Mouse (Mus musculus) embryonic facial prominence, embryonic 13.5 days (tissue): ENCODE data around the gene Nr1i3. TPM values are rescaled to one million over a fixed set of nuclear protein-coding genes. Genes with fewer than 3 reads are reported as not detected.

ENCODE experiments used
- ATAC-seq: fragments of 200-750 bp; cut with Nextera tagmentation; 2 replicates; pipeline ENCODE4 v1.8.0; 2017; ENCODE audit warnings: low read depth; ENCODE audit not compliant: insufficient number of reproducible peaks, insufficient read depth, low FRiP score, low TSS enrichment
- H3K27ac ChIP-seq: fragments of 300-500 bp; sonication (generic); 2 replicates; pipeline ENCODE4 v1.5.1; 2015; ENCODE audit warnings: moderate library complexity, mild to moderate bottlenecking, inconsistent platforms
- H3K27me3 ChIP-seq: fragments of 300-500 bp; sonication (generic); 2 replicates; pipeline ENCODE4 v1.6.1; 2015; ENCODE audit warnings: mild to moderate bottlenecking, inconsistent platforms
- H3K36me3 ChIP-seq: fragments of 300-500 bp; sonication (generic); 2 replicates; pipeline ENCODE4 v1.6.1; 2015; ENCODE audit warnings: mild to moderate bottlenecking, inconsistent platforms
- H3K4me1 ChIP-seq: fragments of 300-500 bp; sonication (generic); 2 replicates; pipeline ENCODE4 v1.6.1; 2015; ENCODE audit warnings: inconsistent platforms
- H3K4me2 ChIP-seq: fragments of 300-500 bp; sonication (generic); 2 replicates; pipeline ENCODE4 v1.6.1; 2015; ENCODE audit warnings: moderate library complexity, mild to moderate bottlenecking, inconsistent platforms
- H3K4me3 ChIP-seq: fragments of 300-500 bp; sonication (generic); 2 replicates; pipeline ENCODE4 v1.5.1; 2015; ENCODE audit warnings: mild to moderate bottlenecking, inconsistent platforms
- H3K9ac ChIP-seq: fragments of 300-500 bp; sonication (generic); 2 replicates; pipeline ENCODE4 v1.6.1; 2015; ENCODE audit warnings: mild to moderate bottlenecking, inconsistent platforms
- H3K9me3 ChIP-seq: fragments of 300-500 bp; sonication (generic); 2 replicates; pipeline ENCODE4 v1.6.1; 2016; ENCODE audit warnings: inconsistent platforms
- WGBS: fragments of 180-500 bp; shearing (Covaris S2); methylation state at CpG from one replicate; pipeline ENCODE4 v1.1.7; 2015; ENCODE audit warnings: mixed read lengths; 5-methylcytosine and 5-hydroxymethylcytosine counted together
- polyA plus RNA-seq: library from polyadenylated mRNA; unstranded; fragments of >200 nt; fragmentation: Nextera tagmentation; extraction: Ambion mirVana; gene quantifications from 2 replicates; pipeline ENCODE4 v1.2.1, GENCODE M21; 2015

Gene Nr1i3
- polyA plus RNA-seq, 1 experiment from 2014 or later = 0.10 TPM

DNA sequence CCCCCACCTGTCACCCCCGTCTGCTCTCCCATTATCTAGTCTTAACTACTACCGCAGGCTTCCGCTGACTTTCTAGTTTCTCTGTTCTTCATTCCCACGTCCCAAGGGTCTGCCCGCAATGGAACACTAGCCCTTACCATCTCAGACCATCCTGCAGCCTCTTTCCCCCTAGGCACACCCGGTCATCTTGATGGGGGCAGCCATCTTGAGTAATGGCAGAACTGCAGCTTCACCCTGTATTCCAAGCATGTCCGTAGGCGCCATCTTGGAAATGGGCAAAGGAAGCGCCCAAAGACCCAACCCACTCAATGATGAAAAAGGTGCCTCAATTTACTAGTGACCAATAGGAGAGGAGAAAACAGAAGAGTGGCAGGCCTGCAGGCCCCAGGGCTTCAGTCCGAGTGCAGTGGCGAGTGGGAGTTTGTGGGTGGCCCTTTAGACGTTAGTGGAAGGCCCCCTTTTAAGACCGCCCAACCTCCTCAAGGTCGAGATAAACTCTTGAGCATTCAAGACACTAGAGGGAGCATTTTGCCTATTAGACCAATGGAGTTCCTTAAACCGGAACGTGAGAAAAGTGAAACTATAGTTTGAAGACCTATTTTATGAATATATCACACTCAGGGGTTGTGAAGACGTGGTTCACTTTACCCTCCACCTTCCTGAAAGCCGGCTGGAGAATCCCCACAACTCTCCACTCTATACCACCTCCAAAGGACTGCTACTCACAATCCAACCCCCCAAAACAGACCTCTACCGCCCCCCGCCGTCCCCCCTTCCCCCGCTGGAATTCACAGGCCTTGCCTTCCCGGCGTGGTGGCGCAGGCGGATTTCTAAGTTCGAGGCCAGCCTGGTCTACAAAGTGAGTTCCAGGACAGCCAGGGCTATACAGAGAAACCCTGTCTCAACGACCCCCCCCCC, 8.7 kb downstream of the Nr1i3 start, which contains the start of gene Tomm40l:
Gene Tomm40l (minus strand): TSS at position 277 of the 918 bp plus-strand sequence.
- no peaks in the 10 kb centered on the region for H3K27me3 ChIP-seq
- peaks cover 23% of the 10 kb centered on the region for H3K36me3 ChIP-seq
- peak within 1 kb of the TSS; percentile 72 for H3K4me3 ChIP-seq
- peak within 1 kb of the TSS; percentile 89 for H3K4me2 ChIP-seq
- 2% methylated on average over 28 of the region's 28 CpGs for WGBS
- peak within 1 kb of the TSS; percentile 89 for H3K27ac ChIP-seq
- ATAC-seq = peak; percentile 98
- no peaks in the 10 kb centered on the region for H3K9me3 ChIP-seq
- peak within 1 kb of the TSS; percentile 68 for H3K9ac ChIP-seq
- H3K4me1 ChIP-seq = peaks cover 13% of the 10 kb centered on the region

GRCm38 (mm10) chr1:171223168-171223567, 9.4 kb downstream of the Nr1i3 start:
- H3K9ac ChIP-seq = peak overlapping the region; percentile 60

GRCm38 (mm10) chr1:171223796-171224195, 10.0 kb downstream of the Nr1i3 start:
- WGBS = 81% methylated on average over 2 of the region's 2 CpGs
- peaks cover 14% of the 10 kb centered on the region for H3K36me3 ChIP-seq
- H3K27me3 ChIP-seq = no peaks in the 10 kb centered on the region
- peaks cover 13% of the 10 kb centered on the region for H3K4me1 ChIP-seq
- H3K4me2 ChIP-seq = no peak overlapping the region
- no peak overlapping the region for H3K4me3 ChIP-seq
- no peak overlapping the region for H3K9ac ChIP-seq
- ATAC-seq = no peak
- H3K9me3 ChIP-seq = no peaks in the 10 kb centered on the region
- H3K27ac ChIP-seq = no peak overlapping the region

More at GRCm38 (mm10) chr1:171223168-171223567, 9.4 kb downstream of the Nr1i3 start:
- Histone ChIP-seq H3K4me1 (peaks cover 13% of the 10 kb centered on the region), H3K27me3 (no peaks in the 10 kb centered on the region), H3K4me2 (peak overlapping the region; percentile 50), H3K4me3 (peak overlapping the region; percentile 72), H3K9me3 (no peaks in the 10 kb centered on the region), H3K27ac (peak overlapping the region; percentile 89), H3K36me3 (peaks cover 20% of the 10 kb centered on the region)
- WGBS = 82% methylated on average over 6 of the region's 6 CpGs
- ATAC-seq = no peak

DNA sequence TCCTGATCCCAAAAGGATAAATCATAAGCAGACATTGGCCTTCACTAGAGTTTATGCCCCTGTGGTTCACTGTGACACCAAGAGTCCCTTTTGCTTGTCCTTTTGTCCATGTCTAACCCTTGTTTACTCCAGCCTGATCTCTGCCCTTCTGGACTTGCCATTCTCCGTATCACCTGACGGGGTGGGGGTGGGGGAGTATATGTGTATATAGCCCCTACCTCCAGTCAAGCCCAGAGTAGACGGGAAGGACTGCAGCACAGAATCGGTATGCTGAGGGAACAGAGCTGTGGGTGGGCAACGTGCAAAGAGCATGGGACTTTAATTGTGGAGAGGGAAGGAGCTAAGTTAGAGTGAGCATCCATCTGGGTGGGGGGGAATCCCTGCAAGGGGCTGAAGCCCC, 11.1 kb downstream of the Nr1i3 start, which contains the start of gene Apoa2:
Gene Apoa2 (plus strand): TSS at position 198 of the 400 bp plus-strand sequence.
- Histone ChIP-seq H3K4me1 (peaks cover 14% of the 10 kb centered on the region), H3K36me3 (peaks cover 4% of the 10 kb centered on the region), H3K9me3 (no peaks in the 10 kb centered on the region), H3K4me2 (no peak within 1 kb of the TSS), H3K27ac (no peak within 1 kb of the TSS), H3K27me3 (no peaks in the 10 kb centered on the region), H3K4me3 (no peak within 1 kb of the TSS), H3K9ac (no peak within 1 kb of the TSS)
- WGBS = 68% methylated on average over 5 of the region's 5 CpGs
- no peak for ATAC-seq

DNA sequence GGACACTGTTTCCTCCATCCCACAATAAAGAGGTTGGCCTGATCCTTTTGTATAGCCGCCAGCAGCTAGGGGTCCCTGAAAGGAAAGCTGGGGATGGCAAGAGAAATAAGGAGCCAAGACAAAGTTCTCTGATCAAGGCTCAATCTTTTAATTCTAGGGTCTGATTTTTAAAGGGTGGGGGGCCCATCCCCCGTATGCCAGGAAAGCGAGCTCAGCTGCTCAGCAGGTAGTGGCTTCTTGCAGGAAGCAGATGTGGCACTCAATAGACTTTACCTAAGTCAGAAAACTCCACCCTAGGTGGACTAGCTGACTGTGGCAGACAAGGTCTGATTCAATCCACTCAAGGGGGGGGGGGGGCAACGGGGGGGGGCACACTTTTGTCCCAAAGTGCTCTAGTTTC, 13.0 kb downstream of the Nr1i3 start:
- H3K4me3 ChIP-seq = no peak overlapping the region
- no peak overlapping the region; the same call in 1 of the 2 replicates for H3K27ac ChIP-seq
- no peaks in the 10 kb centered on the region for H3K9me3 ChIP-seq
- no peak overlapping the region for H3K9ac ChIP-seq
- ATAC-seq = no peak
- peaks cover 11% of the 10 kb centered on the region for H3K4me1 ChIP-seq
- no peak overlapping the region for H3K4me2 ChIP-seq
- H3K36me3 ChIP-seq = no peaks in the 10 kb centered on the region
- WGBS = 58% methylated on average over 4 of the region's 4 CpGs
- no peaks in the 10 kb centered on the region for H3K27me3 ChIP-seq

DNA sequence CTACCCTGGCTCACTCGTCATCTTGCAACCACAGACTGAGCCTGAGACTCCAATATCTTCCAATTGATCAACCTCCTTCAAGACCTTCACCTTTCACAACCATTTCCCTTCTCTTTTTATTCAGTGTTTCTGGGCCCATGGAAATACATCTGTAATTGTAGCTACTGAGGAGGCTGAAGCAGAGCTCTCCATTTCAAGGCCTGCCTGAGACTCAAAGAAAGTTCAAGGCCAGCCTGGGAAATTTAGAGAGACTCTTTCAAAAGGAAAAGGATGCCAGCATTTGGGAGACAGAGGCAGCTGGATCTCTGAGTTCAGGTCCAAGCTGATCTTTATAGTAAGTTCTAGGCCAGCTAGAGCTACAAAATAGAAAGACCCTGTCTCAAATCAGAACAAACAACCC, 14.1 kb downstream of the Nr1i3 start:
- H3K36me3 ChIP-seq = no peaks in the 10 kb centered on the region
- H3K4me1 ChIP-seq = peaks cover 10% of the 10 kb centered on the region
- no peaks in the 10 kb centered on the region for H3K9me3 ChIP-seq
- no peak overlapping the region for H3K4me3 ChIP-seq
- H3K27ac ChIP-seq = no peak overlapping the region
- H3K9ac ChIP-seq = no peak overlapping the region
- H3K27me3 ChIP-seq = no peaks in the 10 kb centered on the region
- H3K4me2 ChIP-seq = no peak overlapping the region
- no peak for ATAC-seq
- WGBS = 69% methylated on average over 1 of the region's 1 CpGs

GRCm38 (mm10) chr1:171229750-171230149, 16.0 kb downstream of the Nr1i3 start:
- WGBS = 35% methylated on average over 6 of the region's 6 CpGs
- ATAC-seq = no peak
- Histone ChIP-seq H3K27me3 (no peaks in the 10 kb centered on the region), H3K27ac (no peak overlapping the region), H3K4me2 (no peak overlapping the region), H3K4me3 (no peak overlapping the region), H3K4me1 (peaks cover 10% of the 10 kb centered on the region), H3K9me3 (no peaks in the 10 kb centered on the region), H3K9ac (no peak overlapping the region), H3K36me3 (peaks cover 18% of the 10 kb centered on the region)

- ATAC-seq = no peak
- peaks cover 23% of the 10 kb centered on the region for H3K36me3 ChIP-seq
- H3K27ac ChIP-seq = no peak overlapping the region
- H3K4me1 ChIP-seq = peaks cover 10% of the 10 kb centered on the region
- H3K27me3 ChIP-seq = no peaks in the 10 kb centered on the region
- no peaks in the 10 kb centered on the region for H3K9me3 ChIP-seq
- H3K9ac ChIP-seq = no peak overlapping the region
- H3K4me2 ChIP-seq = no peak overlapping the region
- 27% methylated on average over 3 of the region's 3 CpGs for WGBS
- no peak overlapping the region for H3K4me3 ChIP-seq
Measured at GRCm38 (mm10) chr1:171230215-171230614, 16.4 kb downstream of the Nr1i3 start.

DNA sequence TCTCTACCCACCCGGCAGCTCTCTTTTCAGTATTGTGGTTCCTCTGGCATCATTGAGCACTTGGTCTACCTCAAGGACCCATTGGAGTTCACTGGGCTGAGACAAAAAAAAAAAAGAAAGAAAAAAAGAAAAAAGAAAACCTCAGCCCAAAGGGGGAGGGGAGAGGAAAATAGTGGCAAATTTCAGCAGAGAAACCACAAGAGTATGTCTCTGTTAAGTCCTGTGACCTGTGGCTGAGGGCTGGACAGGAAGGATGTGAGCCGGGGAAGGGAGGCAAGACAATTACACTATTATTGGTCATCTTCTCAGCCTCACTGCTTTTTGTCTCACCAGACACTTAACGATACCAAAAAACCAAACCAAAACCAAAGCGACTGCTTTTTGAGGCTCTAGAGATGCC, 18.1 kb downstream of the Nr1i3 start:
- no peak overlapping the region for H3K4me3 ChIP-seq
- no peak overlapping the region for H3K9ac ChIP-seq
- peaks cover 10% of the 10 kb centered on the region for H3K4me1 ChIP-seq
- no peak overlapping the region for H3K27ac ChIP-seq
- H3K9me3 ChIP-seq = no peaks in the 10 kb centered on the region
- WGBS = 48% methylated on average over 4 of the region's 4 CpGs
- peaks cover 39% of the 10 kb centered on the region for H3K36me3 ChIP-seq
- ATAC-seq = no peak
- no peaks in the 10 kb centered on the region for H3K27me3 ChIP-seq
- no peak overlapping the region for H3K4me2 ChIP-seq

GRCm38 (mm10) chr1:171232348-171232747, 18.6 kb downstream of the Nr1i3 start:
- Histone ChIP-seq H3K36me3 (peaks cover 44% of the 10 kb centered on the region), H3K27ac (no peak overlapping the region), H3K4me1 (peaks cover 10% of the 10 kb centered on the region), H3K4me2 (no peak overlapping the region), H3K9me3 (no peaks in the 10 kb centered on the region), H3K27me3 (no peaks in the 10 kb centered on the region), H3K4me3 (no peak overlapping the region), H3K9ac (no peak overlapping the region)
- ATAC-seq = no peak
- WGBS = 83% methylated on average over 5 of the region's 5 CpGs

GRCm38 (mm10) chr1:171232800-171233730, 19.3 kb downstream of the Nr1i3 start:
- H3K9me3 ChIP-seq = no peaks in the 10 kb centered on the region
- H3K9ac ChIP-seq = no peak overlapping the region; the same call in 1 of the 2 replicates
- H3K4me3 ChIP-seq = no peak overlapping the region
- no peaks in the 10 kb centered on the region for H3K27me3 ChIP-seq
- peaks cover 51% of the 10 kb centered on the region for H3K36me3 ChIP-seq
- 80% methylated on average over 12 of the region's 12 CpGs for WGBS
- ATAC-seq = no peak
- peaks cover 10% of the 10 kb centered on the region for H3K4me1 ChIP-seq
- H3K27ac ChIP-seq = no peak overlapping the region
- H3K4me2 ChIP-seq = no peak overlapping the region
